In the genomic region with DNA sequence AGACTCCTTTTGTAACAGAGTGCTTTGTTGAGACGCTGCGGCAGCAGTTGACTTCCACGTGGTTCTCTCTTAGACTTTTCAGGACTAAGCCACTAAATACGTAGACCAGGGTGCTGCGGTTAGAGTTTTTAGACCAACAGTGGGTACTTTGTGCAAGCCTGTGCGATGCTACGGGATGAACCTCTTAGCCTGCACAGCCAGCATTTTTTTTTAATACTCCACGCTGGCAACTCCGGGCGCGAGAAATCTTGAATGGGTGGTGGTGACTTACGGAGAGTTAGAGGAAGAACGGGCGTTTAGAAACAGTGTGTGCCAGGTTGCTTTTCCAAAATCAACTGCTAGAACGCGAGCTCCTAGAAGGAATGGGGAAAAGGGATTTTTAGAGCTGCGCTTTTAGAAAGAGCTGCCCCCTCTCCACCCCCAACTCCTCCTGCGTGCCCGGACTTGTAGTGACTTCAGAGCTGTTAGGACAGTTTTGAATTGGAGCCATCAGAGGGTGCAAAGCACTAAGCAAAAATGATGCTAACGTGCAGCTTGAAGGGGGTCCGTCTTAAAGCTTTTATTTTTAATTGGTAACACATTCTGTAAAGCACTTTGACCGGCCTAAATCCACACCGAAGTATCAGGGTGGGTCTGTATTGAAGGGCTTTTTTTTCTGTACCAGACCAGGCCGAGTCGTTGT, we compare ENCODE assay signal across 8 mouse cellular contexts. TPM values are rescaled to one million over a fixed set of nuclear protein-coding genes. Genes with fewer than 3 reads are reported as not detected.
DNase-seq lines count a peak whose midpoint lies in the region; TF ChIP-seq lines count a peak whose summit lies in the region.

No protein-coding gene starts in this region.

- in situ Hi-C loops in CH12.LX (cut with MboI; ENCODE audit: low pct_ligation_motif_present, low pct_unique_long_range_greater_than_20kb, low sequenced_read_pairs) = no loop called here

- H3K9ac ChIP-seq in CH12.LX (ENCODE audit: insufficient read depth, low read depth) = peak overlapping the region; percentile 92
- peak overlapping the region; percentile 48 for H3K9ac ChIP-seq in liver, adult 2 months (ENCODE audit: low read depth, low read length)

- peak overlapping the region; percentile 59 to 68 (median 60) for H3K4me3 ChIP-seq in CH12.LX (replicated peaks in 1 of 3; ENCODE audit: low read depth in 2 of 3, low read length in 2 of 3, poor library complexity in 1 of 3)
- H3K4me3 ChIP-seq in hindbrain, embryonic 10.5 days = peak overlapping the region; percentile 72
- peak overlapping the region; percentile 61 for H3K4me3 ChIP-seq in liver, adult 2 months (ENCODE audit: insufficient read depth, low read depth, low read length)

- under 1% methylated on average over 25 of the region's 25 CpGs for WGBS in hindbrain, embryonic 10.5 days
- 2% methylated on average over 25 of the region's 25 CpGs for WGBS in liver, adult 2 months

- H3K27me3 ChIP-seq in CH12.LX (replicated peaks) = no peaks in the 10 kb centered on the region
- no peaks in the 10 kb centered on the region for H3K27me3 ChIP-seq in hindbrain, embryonic 10.5 days (ENCODE audit: insufficient read depth, poor library complexity, severe bottlenecking)
- peaks cover 12% of the 10 kb centered on the region; the same call in 1 of the 2 replicates for H3K27me3 ChIP-seq in liver, adult 2 months (ENCODE audit: control insufficient read depth, insufficient read depth, low read length)

- H3K27ac ChIP-seq in CH12.LX (ENCODE audit: insufficient read depth, low read depth) = peak overlapping the region; percentile 44; the same call in 1 of the 2 replicates
- H3K27ac ChIP-seq in hindbrain, embryonic 10.5 days = peak overlapping the region; percentile 95
- H3K27ac ChIP-seq in liver, adult 2 months (replicated peaks; ENCODE audit: insufficient read depth, low read depth, low read length) = peak overlapping the region; percentile 68

- peaks cover 0 to 2% of the 10 kb centered on the region in 2 experiments for H3K36me3 ChIP-seq in CH12.LX (replicated peaks in 1 of 2; ENCODE audit: control insufficient read depth in 1 of 2, insufficient read depth in 1 of 2, low read length in 1 of 2)
- peaks cover 6% of the 10 kb centered on the region for H3K36me3 ChIP-seq in hindbrain, embryonic 10.5 days
- H3K36me3 ChIP-seq in liver, adult 2 months (ENCODE audit: control insufficient read depth, insufficient read depth, low read length) = no peaks in the 10 kb centered on the region

- peak; percentile 32 for TF ChIP-seq RAD21 in CH12.LX (IDR thresholded peaks at IDR 0.05; ENCODE audit: low read depth, low read length)

- H3K9me3 ChIP-seq in CH12.LX (replicated peaks; ENCODE audit: low read length) = no peaks in the 10 kb centered on the region
- no peaks in the 10 kb centered on the region for H3K9me3 ChIP-seq in hindbrain, embryonic 10.5 days

- peak; percentile 26; the same call in 1 of the 2 replicates for TF ChIP-seq POLR2A in CH12.LX (IDR thresholded peaks at IDR 0.05; ENCODE audit: low read depth, low read length)
- no peak for TF ChIP-seq POLR2A in liver, adult 2 months (IDR thresholded peaks at IDR 0.05; ENCODE audit: extremely low read depth, insufficient read depth, low read length)

- peak; percentile 11 for DNase-seq in gastrocnemius, adult 18-20 months (ENCODE audit: low spot score)
- DNase-seq in gastrocnemius, adult 8-10 months (ENCODE audit: low spot score in 2 of 2) = no peak
- DNase-seq in CH12.LX (ENCODE audit: extremely low read depth) = no peak
- peak; percentile 63 for DNase-seq in embryo, embryonic 9.5 days (ENCODE audit: extremely low spot score)
- peak; percentile 64 for DNase-seq in hindbrain, embryonic 10.5 days (ENCODE audit: low spot score)
- no peak for DNase-seq in liver, adult 2 months (ENCODE audit: extremely low read depth, low read depth, low spot score)
- DNase-seq in neural tube, embryonic 10.5 days (ENCODE audit: extremely low spot score, low spot score) = peak; percentile 62
- DNase-seq in layer of hippocampus, adult 11-12 months (ENCODE audit: low spot score) = no peak

- H3K4me2 ChIP-seq in CH12.LX (ENCODE audit: insufficient read depth, low read depth, poor library complexity, severe bottlenecking) = no peak overlapping the region; the same call in 1 of the 2 replicates

- H3K4me1 ChIP-seq in CH12.LX (ENCODE audit: control insufficient read depth in 1 of 2, insufficient read depth in 2 of 2) = peaks cover 2 to 10% of the 10 kb centered on the region in 2 experiments; a peak in 1 of 4 replicates
- H3K4me1 ChIP-seq in hindbrain, embryonic 10.5 days (replicated peaks) = peaks cover 38% of the 10 kb centered on the region
- H3K4me1 ChIP-seq in liver, adult 2 months (ENCODE audit: control insufficient read depth, insufficient read depth, low read length) = no peaks in the 10 kb centered on the region; the same call in 1 of the 2 replicates

- H3K79me2 ChIP-seq in CH12.LX (replicated peaks; ENCODE audit: control insufficient read depth, extremely low read depth, insufficient read depth, poor library complexity, severe bottlenecking) = peaks cover 44% of the 10 kb centered on the region
- H3K79me2 ChIP-seq in liver, adult 2 months (ENCODE audit: control insufficient read depth, insufficient read depth, low read length) = no peaks in the 10 kb centered on the region

- dilution Hi-C loops in CH12.LX (cut with MboI; ENCODE audit: extremely low pct_ligation_motif_present, extremely low pct_unique_long_range_greater_than_20kb, low sequenced_read_pairs) = no loop called here

- peak; percentile 40; the same call in 1 of the 2 replicates for TF ChIP-seq EP300 in CH12.LX (IDR thresholded peaks at IDR 0.05; ENCODE audit: low read length)

- peak in 1 of 2 experiments; percentile 28; a peak in 2 of 4 replicates for TF ChIP-seq CTCF in CH12.LX (conservative IDR thresholded peaks at IDR 0.05 in 1 of 2, IDR thresholded peaks at IDR 0.05 in 1 of 2; ENCODE audit: low read depth in 2 of 2, low read length in 2 of 2)
- TF ChIP-seq CTCF in liver, adult 2 months (IDR thresholded peaks at IDR 0.05; ENCODE audit: low read depth, low read length) = no peak

TF ChIP-seq in CH12.LX, 34 proteins besides CTCF, POLR2A, EP300 and RAD21:
- TF ChIP-seq ZC3H11A (IDR thresholded peaks at IDR 0.05; ENCODE audit: low read depth, low read length) = no peak
- TF ChIP-seq ELF1 (IDR thresholded peaks at IDR 0.05; ENCODE audit: low read depth, low read length) = 0 out of 2 replicates have a peak, but pooled peaks have one; percentile 7
- peak; percentile 98 for TF ChIP-seq CHD1 (IDR thresholded peaks at IDR 0.05; ENCODE audit: low read depth, low read length)
- peak; percentile 39; the same call in 1 of the 2 replicates for TF ChIP-seq SIN3A (IDR thresholded peaks at IDR 0.05; ENCODE audit: low read length)
- peak; percentile 60; the same call in 1 of the 2 replicates for TF ChIP-seq MAX (IDR thresholded peaks at IDR 0.05; ENCODE audit: low read length)
- peak; percentile 11; the same call in 1 of the 2 replicates for TF ChIP-seq NELFE (IDR thresholded peaks at IDR 0.05; ENCODE audit: low read depth, low read length)
- TF ChIP-seq IRF4 (IDR thresholded peaks at IDR 0.05; ENCODE audit: low read depth, low read length) = no peak
- TF ChIP-seq MXI1 (IDR thresholded peaks at IDR 0.05; ENCODE audit: low read depth, low read length) = peak; percentile 77
- TF ChIP-seq PAX5 (IDR thresholded peaks at IDR 0.05; ENCODE audit: low read length) = no peak
- TF ChIP-seq KAT2A (IDR thresholded peaks at IDR 0.05; ENCODE audit: insufficient replicate concordance, low read length) = no peak
- TF ChIP-seq E2F4 (IDR thresholded peaks at IDR 0.05; ENCODE audit: insufficient replicate concordance, low read depth, low read length) = no peak
- TF ChIP-seq MAZ (IDR thresholded peaks at IDR 0.05; ENCODE audit: low read depth, low read length) = peak; percentile 55; the same call in 1 of the 2 replicates
- 0 out of 2 replicates have a peak, but pooled peaks have one; percentile 20 for TF ChIP-seq TCF12 (IDR thresholded peaks at IDR 0.05; ENCODE audit: low read depth, low read length)
- TF ChIP-seq CHD2 (IDR thresholded peaks at IDR 0.05; ENCODE audit: low read length) = peak; percentile 11; the same call in 1 of the 2 replicates

RNA-seq across cellular contexts. Expression of gene Gja1, which starts 1.0 kb away (rescaled TPM):
- total RNA-seq in gastrocnemius, adult 18-20 months (2021) = 1 to 10 TPM; 7.0 to 7.3 TPM
- 1 to 10 TPM; 4.6 to 9.8 (median 7.2) TPM for total RNA-seq in gastrocnemius, adult 8-10 months (2022)
- 37.3 and 45.0 TPM in 2 replicates for total RNA-seq in CH12.LX (2012; rRNA removed)
- 20.6 and 26.0 TPM in 2 replicates for total RNA-seq in CH12.LX (2014; rRNA removed)
- polyA plus RNA-seq in CH12.LX (2012; ENCODE audit: insufficient read length, low read depth) = 24.0 and 31.2 TPM in 2 replicates
- polyA plus RNA-seq in hindbrain, embryonic 10.5 days (2016; fragmentation: Nextera tagmentation; extraction: Ambion mirVana) = 103 and 147 TPM in 2 replicates
- 4.1 and 5.5 TPM in 2 replicates for total RNA-seq in liver, adult 2 months (2014; rRNA removed)
- 0.66 and 0.73 TPM in 2 replicates for polyA plus RNA-seq in liver, adult 2 months (2012; rRNA removed)

Comparison
In these comparisons a context has a peak if more than half of its experiments do, and no peak if none do; other contexts are left out.
1. DNase-seq: peak in gastrocnemius, adult 18-20 months (single experiment), embryo, embryonic 9.5 days (single experiment), hindbrain, embryonic 10.5 days (single experiment) and neural tube, embryonic 10.5 days (single experiment); none in gastrocnemius, adult 8-10 months (0 of 2), CH12.LX (single experiment), liver, adult 2 months (single experiment) and layer of hippocampus, adult 11-12 months (single experiment).
2. H3K27ac ChIP-seq: peak in every context shown above with its lines; median percentile 95 in hindbrain, embryonic 10.5 days; 68 in liver, adult 2 months; 44 in CH12.LX.
3. Peak in every context shown above with its lines, with median percentiles within 50 percentile points of each other: H3K4me3 ChIP-seq.